Mouse (Mus musculus) spleen, postnatal 36 days (tissue): ENCODE results near the gene Mmp28.

Source experiments
- DNase-seq, 2 experiments: peaks; one replicate each; pipeline ENCODE4 v3.0.0; 2022; ENCODE audit warnings: low spot score in 2 of 2, mixed read lengths in 1 of 2

Mmp28 gene

GRCm38 (mm10) chr11:83409087-83409754 is 53.6 kb downstream of the Mmp28 start, which contains the start of gene Rasl10b:
Gene Rasl10b (plus strand): TSS chr11:83409137.
- DNase-seq: no peak

- no peak for DNase-seq
These were observed 54.6 kb downstream of the Mmp28 start for GRCm38 (mm10) chr11:83408242-83408641.

- DNase-seq: no peak
These were observed 56.5 kb downstream of the Mmp28 start for GRCm38 (mm10) chr11:83406391-83406790.

- no peak for DNase-seq
These were observed 59.1 kb downstream of the Mmp28 start for GRCm38 (mm10) chr11:83403787-83404186.

- no peak for DNase-seq
These were observed 64.1 kb downstream of the Mmp28 start for GRCm38 (mm10) chr11:83398724-83399123.

GRCm38 (mm10) chr11:83397626-83398025 is 65.2 kb downstream of the Mmp28 start:
- no peak for DNase-seq

- no peak for DNase-seq
These were observed 68.0 kb downstream of the Mmp28 start for GRCm38 (mm10) chr11:83394802-83395439.

GRCm38 (mm10) chr11:83393062-83393461 is 69.8 kb downstream of the Mmp28 start:
- no peak for DNase-seq
